Mouse (Mus musculus) ES-E14 (cell line): Measurements from ENCODE around the gene Ssc4d.

ENCODE experiments used
- CHD2 ChIP-seq: IDR thresholded peaks from 2 replicates; pipeline ENCODE4 v1.6.1; 2014; ENCODE audit warnings: mild to moderate bottlenecking, low read depth, low read length, inconsistent platforms
- HCFC1 ChIP-seq: IDR thresholded peaks from 2 replicates; pipeline ENCODE4 v1.6.1; 2012; ENCODE audit warnings: low read length, inconsistent platforms, borderline replicate concordance; ENCODE audit not compliant: insufficient read depth
- MAFK ChIP-seq: IDR thresholded peaks from 2 replicates; pipeline ENCODE4 v1.6.1; 2014; ENCODE audit warnings: mild to moderate bottlenecking, low read depth, low read length, inconsistent platforms; ENCODE audit not compliant: insufficient read depth
- ZNF384 ChIP-seq: IDR thresholded peaks from 2 replicates; pipeline ENCODE4 v1.6.1; 2012; ENCODE audit warnings: low read depth, low read length, inconsistent platforms

DNA sequence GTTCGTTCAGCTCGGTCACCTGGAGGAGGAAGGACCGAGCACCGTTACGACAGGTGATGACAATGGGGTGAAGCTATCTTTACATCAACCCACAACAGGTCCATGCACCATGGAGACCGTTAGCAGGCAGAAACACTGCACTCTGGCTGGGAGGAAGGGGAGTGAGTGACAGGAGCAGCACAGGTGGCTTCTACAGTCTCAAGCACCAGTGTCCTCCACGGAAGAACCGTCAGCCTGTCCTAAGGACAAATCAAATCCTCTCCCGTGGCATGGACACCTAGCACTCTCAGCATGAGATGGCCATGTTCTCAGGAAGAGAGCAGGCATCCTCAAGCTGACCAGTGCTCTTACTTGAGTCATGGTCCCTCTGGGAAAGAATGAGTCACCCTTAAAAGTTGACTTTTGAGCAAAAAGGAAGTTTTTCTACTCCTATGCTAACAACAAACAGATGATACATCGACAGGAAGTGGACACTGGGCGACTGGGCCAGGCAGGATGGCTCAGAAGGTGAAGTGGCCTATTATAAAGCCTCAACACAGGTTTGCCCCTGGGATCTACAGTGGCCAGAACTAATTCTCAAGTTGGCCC is 62.6 kb downstream of the Ssc4d start:
- TF ChIP-seq ZNF384 (no peak), HCFC1 (no peak), CHD2 (no peak), MAFK (no peak)
